Mouse (Mus musculus) erythroblast, embryonic 14.5 days (primary cell): ENCODE results near the gene Cse1l.

ENCODE experiments used
- GATA1 ChIP-seq: IDR thresholded peaks from 2 replicates; pipeline ENCODE4 v1.6.1; 2012; ENCODE audit warnings: low read length, inconsistent platforms, mixed read lengths
- TAL1 ChIP-seq: IDR thresholded peaks from 3 replicates; pipeline ENCODE4 v1.6.1; 2012; ENCODE audit warnings: low read length, inconsistent platforms, mixed read lengths

DNA sequence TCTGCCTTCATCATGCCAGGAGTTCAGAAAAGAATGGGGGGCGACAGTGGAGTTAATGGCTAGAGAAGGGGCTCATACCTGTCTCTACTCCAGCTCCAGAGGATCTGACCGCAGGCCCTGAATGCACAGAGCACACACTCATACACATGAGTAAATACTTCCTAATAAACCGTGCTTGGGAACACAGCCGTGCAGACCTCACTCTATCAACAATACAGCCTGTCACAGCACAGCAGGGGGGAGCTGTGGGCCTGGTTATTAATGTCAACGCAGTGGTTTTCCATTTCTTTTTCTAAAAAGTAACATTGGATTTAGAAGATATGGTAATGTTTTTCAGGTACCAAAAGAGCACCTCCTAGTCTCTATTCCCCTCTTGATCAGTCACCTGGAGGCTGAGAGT lies 28.6 kb downstream of the Cse1l start:
- TF ChIP-seq GATA1 (no peak), TAL1 (no peak)
